Mouse (Mus musculus) liver, postnatal 0 days (tissue): ENCODE measurements around the gene Nsf. TPM values are rescaled to one million over a fixed set of nuclear protein-coding genes. Genes with fewer than 3 reads are reported as not detected.

ENCODE experiments used
- ATAC-seq: fragments of 200-750 bp; cut with Nextera tagmentation; 2 replicates; pipeline ENCODE4 v1.8.0; 2017; ENCODE audit warnings: mild to moderate bottlenecking, moderate library complexity
- DNase-seq: peaks from one replicate; pipeline ENCODE4 v3.0.0-alpha.2; 2016
- H3K27ac ChIP-seq: fragments of 300-500 bp; sonication (generic); 2 replicates; pipeline ENCODE4 v1.5.1; 2014; ENCODE audit warnings: antibody characterized with exemption, moderate library complexity, mild to moderate bottlenecking, low read depth
- H3K27me3 ChIP-seq: fragments of 300-500 bp; sonication (generic); 2 replicates; pipeline ENCODE4 v1.6.1; 2014; ENCODE audit warnings: low read length, control low read depth, mixed read lengths; ENCODE audit not compliant: insufficient read depth
- H3K36me3 ChIP-seq: fragments of 300-500 bp; sonication (generic); replicated peaks from 2 replicates; pipeline ENCODE4 v1.6.1; 2014; ENCODE audit warnings: mild to moderate bottlenecking, control low read depth, low read length, moderate library complexity, mixed read lengths; ENCODE audit not compliant: insufficient read depth
- H3K4me1 ChIP-seq: fragments of 300-500 bp; sonication (generic); 2 replicates; pipeline ENCODE4 v1.6.1; 2014; ENCODE audit warnings: antibody characterized with exemption, mild to moderate bottlenecking, control low read depth; ENCODE audit not compliant: insufficient read depth
- H3K4me2 ChIP-seq: fragments of 300-500 bp; sonication (generic); 2 replicates; pipeline ENCODE4 v1.6.1; 2014; ENCODE audit warnings: low read depth, mild to moderate bottlenecking, low read length, moderate library complexity, mixed read lengths
- H3K4me3 ChIP-seq: fragments of 300-500 bp; sonication (generic); 2 replicates; pipeline ENCODE4 v1.5.1; 2014; ENCODE audit warnings: low read depth, low read length
- H3K9ac ChIP-seq: fragments of 300-500 bp; sonication (generic); replicated peaks from 2 replicates; pipeline ENCODE4 v1.6.1; 2014; ENCODE audit warnings: mild to moderate bottlenecking, moderate library complexity
- H3K9me3 ChIP-seq: fragments of 300-500 bp; sonication (generic); 2 replicates; pipeline ENCODE4 v1.6.1; 2016; ENCODE audit warnings: mild to moderate bottlenecking, control low read depth, low read length, mixed read lengths
- CTCF ChIP-seq: sonication (generic); IDR thresholded peaks from 2 replicates; pipeline ENCODE4 v1.5.1; 2016; ENCODE audit warnings: antibody characterized with exemption, low read depth
- EP300 ChIP-seq: IDR thresholded peaks from 2 replicates; pipeline ENCODE4 v1.6.1; 2016; ENCODE audit warnings: antibody characterized with exemption, low read depth, mild to moderate bottlenecking
- WGBS: fragments of 180-500 bp; shearing (Covaris S2); extraction: QIAGEN DNeasy Blood & Tissue Kit; methylation state at CpG from one replicate; pipeline ENCODE4 v1.1.7; 2014; ENCODE audit not compliant: insufficient replicate concordance; 5-methylcytosine and 5-hydroxymethylcytosine counted together
- polyA plus RNA-seq: library from polyadenylated mRNA; unstranded; fragments of >200 nt; fragmentation: Nextera tagmentation; extraction: Ambion mirVana; gene quantifications from 2 replicates; pipeline ENCODE4 v1.2.1, GENCODE M21; 2015

Gene Nsf
- polyA plus RNA-seq, 1 experiment from 2014 or later = 16.0 TPM

GRCm38 (mm10) chr11:103831766-103832165, 122.1 kb downstream of the Nsf start:
- WGBS = 83% methylated on average over 3 of the region's 3 CpGs
- no peaks in the 10 kb centered on the region for H3K27me3 ChIP-seq
- no peak overlapping the region for H3K4me3 ChIP-seq
- TF ChIP-seq EP300 (no peak), CTCF (no peak)
- no peak overlapping the region for H3K27ac ChIP-seq
- DNase-seq (no peak), ATAC-seq (no peak)
- 0 out of 2 replicates have a peak, but pooled peaks cover 7% of the 10 kb centered on the region for H3K36me3 ChIP-seq
- no peak overlapping the region for H3K4me2 ChIP-seq
- H3K9ac ChIP-seq = no peak overlapping the region
- H3K9me3 ChIP-seq = no peaks in the 10 kb centered on the region
- H3K4me1 ChIP-seq = no peaks in the 10 kb centered on the region

DNA sequence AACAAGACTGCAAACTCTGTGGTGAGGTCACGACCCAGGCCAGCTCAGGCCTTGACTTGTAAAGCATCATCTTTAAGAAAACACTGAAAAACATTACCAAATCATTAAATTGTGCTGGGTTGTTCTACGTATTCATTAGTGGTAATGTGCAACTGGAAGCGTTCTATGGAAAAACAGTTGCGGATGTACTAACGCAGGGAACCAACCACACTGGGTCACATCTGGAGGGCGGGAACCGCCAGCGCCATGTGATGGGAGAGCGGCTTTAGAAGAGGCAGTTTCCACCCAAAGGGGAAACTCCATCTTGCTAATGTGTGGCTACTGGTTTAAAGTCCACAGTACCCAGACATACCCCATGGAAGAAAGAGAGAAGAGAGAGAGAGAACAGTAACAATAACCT, 123.4 kb downstream of the Nsf start:
- DNase-seq = no peak
- Histone ChIP-seq H3K9ac (no peak overlapping the region), H3K36me3 (peaks cover 4% of the 10 kb centered on the region; the same call in 1 of the 2 replicates), H3K4me1 (no peaks in the 10 kb centered on the region), H3K27ac (no peak overlapping the region), H3K27me3 (no peaks in the 10 kb centered on the region), H3K4me3 (no peak overlapping the region), H3K4me2 (no peak overlapping the region), H3K9me3 (no peaks in the 10 kb centered on the region)
- no peak for ATAC-seq
- 87% methylated on average over 9 of the region's 9 CpGs for WGBS
- TF ChIP-seq EP300 = no peak
- no peak for TF ChIP-seq CTCF

- no peak overlapping the region for H3K4me2 ChIP-seq
- no peaks in the 10 kb centered on the region for H3K4me1 ChIP-seq
- no peak overlapping the region for H3K9ac ChIP-seq
- no peak overlapping the region for H3K4me3 ChIP-seq
- peaks cover 4% of the 10 kb centered on the region; the same call in 1 of the 2 replicates for H3K36me3 ChIP-seq
- WGBS = 79% methylated on average over 4 of the region's 4 CpGs
- ATAC-seq = no peak
- no peaks in the 10 kb centered on the region for H3K9me3 ChIP-seq
- TF ChIP-seq CTCF (no peak), EP300 (no peak)
- H3K27ac ChIP-seq = no peak overlapping the region
- DNase-seq = no peak
- no peaks in the 10 kb centered on the region for H3K27me3 ChIP-seq
Observed at GRCm38 (mm10) chr11:103829956-103830355, 123.9 kb downstream of the Nsf start.

GRCm38 (mm10) chr11:103828866-103829265, 125.0 kb downstream of the Nsf start:
- ATAC-seq (no peak), DNase-seq (no peak)
- Histone ChIP-seq H3K27ac (no peak overlapping the region), H3K4me2 (no peak overlapping the region), H3K4me3 (no peak overlapping the region), H3K27me3 (no peaks in the 10 kb centered on the region), H3K36me3 (peaks cover 8% of the 10 kb centered on the region; the same call in 1 of the 2 replicates), H3K9ac (no peak overlapping the region), H3K9me3 (no peaks in the 10 kb centered on the region), H3K4me1 (no peaks in the 10 kb centered on the region)
- TF ChIP-seq CTCF (no peak), EP300 (no peak)
- WGBS = 85% methylated on average over 7 of the region's 7 CpGs

GRCm38 (mm10) chr11:103827201-103827600, 126.7 kb downstream of the Nsf start:
- no peaks in the 10 kb centered on the region for H3K4me1 ChIP-seq
- WGBS = 85% methylated on average over 6 of the region's 6 CpGs
- H3K9me3 ChIP-seq = no peaks in the 10 kb centered on the region
- no peak for DNase-seq
- H3K27me3 ChIP-seq = no peaks in the 10 kb centered on the region
- TF ChIP-seq CTCF (no peak), EP300 (no peak)
- ATAC-seq = no peak
- H3K27ac ChIP-seq = no peak overlapping the region
- no peak overlapping the region for H3K4me2 ChIP-seq
- H3K9ac ChIP-seq = no peak overlapping the region
- peaks cover 20% of the 10 kb centered on the region for H3K36me3 ChIP-seq
- no peak overlapping the region for H3K4me3 ChIP-seq

GRCm38 (mm10) chr11:103816719-103817118, 137.1 kb downstream of the Nsf start:
- Histone ChIP-seq H3K27me3 (peaks cover 14% of the 10 kb centered on the region), H3K9me3 (no peaks in the 10 kb centered on the region), H3K4me3 (no peak overlapping the region), H3K27ac (no peak overlapping the region), H3K4me2 (no peak overlapping the region), H3K9ac (no peak overlapping the region), H3K4me1 (no peaks in the 10 kb centered on the region), H3K36me3 (no peaks in the 10 kb centered on the region)
- TF ChIP-seq CTCF (no peak), EP300 (no peak)
- WGBS = 81% methylated on average over 8 of the region's 8 CpGs
- DNase-seq = no peak
- ATAC-seq = no peak

- H3K27me3 ChIP-seq = peaks cover 21% of the 10 kb centered on the region
- H3K9ac ChIP-seq = no peak overlapping the region
- H3K36me3 ChIP-seq = no peaks in the 10 kb centered on the region
- no peak for ATAC-seq
- TF ChIP-seq EP300 = no peak
- TF ChIP-seq CTCF = no peak
- WGBS = 71% methylated on average over 13 of the region's 13 CpGs
- no peak overlapping the region for H3K4me3 ChIP-seq
- no peaks in the 10 kb centered on the region for H3K4me1 ChIP-seq
- H3K27ac ChIP-seq = no peak overlapping the region
- H3K4me2 ChIP-seq = no peak overlapping the region
- DNase-seq = no peak
- H3K9me3 ChIP-seq = no peaks in the 10 kb centered on the region
Observed at GRCm38 (mm10) chr11:103815986-103816385, 137.9 kb downstream of the Nsf start.
